Mouse (Mus musculus): ENCODE data around the gene Gm17689.

The Gm17689 gene

GRCm38 (mm10) chr9:36582535-36582934 is at the start of gene Gm17689:
Gm17689 (minus strand) TSS chr9:36582635.
- DNase-seq (ENCODE audit: low read depth, low spot score): no peak

DNA sequence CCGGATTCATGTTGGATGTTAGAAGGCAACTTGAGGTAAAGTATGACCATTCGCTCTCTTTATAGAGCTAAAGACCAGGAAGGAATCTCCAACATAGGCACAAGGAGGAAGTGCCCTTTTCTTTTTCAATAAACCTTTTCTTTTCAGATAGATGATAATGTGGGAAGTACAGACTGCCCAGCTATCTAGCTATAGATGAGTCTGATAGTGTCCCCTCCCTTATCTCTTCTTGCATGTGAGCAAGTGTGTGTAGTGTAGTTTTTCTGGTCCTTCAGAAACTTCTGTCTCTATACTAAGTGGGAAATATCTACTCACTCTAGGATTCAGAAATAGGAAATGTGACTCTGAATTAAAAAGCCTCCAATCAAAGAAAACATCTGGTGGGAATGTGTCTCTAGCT is 40.6 kb downstream of the Gm17689 start, which contains the start of gene Gm5615:
TSS of gene Gm5615 (minus strand) at position 101 of the 400 bp plus-strand sequence.
- no peak for DNase-seq (ENCODE audit: low read depth, low spot score)
